Mouse (Mus musculus) left cerebral cortex, adult 2 months (tissue): ENCODE measurements around the gene Ncln. TPM values are rescaled to one million over a fixed set of nuclear protein-coding genes. Genes with fewer than 3 reads are reported as not detected.

Experiments
- DNase-seq, 2 experiments: peaks; one replicate each; pipeline ENCODE4 v3.0.0; 2021 to 2022; ENCODE audit warnings: low spot score in 2 of 2, mixed read lengths in 1 of 2; ENCODE audit errors: extremely low spot score in 1 of 2
- H3K27ac ChIP-seq: fragments of 200-600 bp; 2 replicates; pipeline ENCODE4 v1.8.1; 2022
- H3K4me3 ChIP-seq: fragments of 200-600 bp; 2 replicates; pipeline ENCODE4 v1.8.1; 2022
- CTCF ChIP-seq: fragments of 200-600 bp; IDR thresholded peaks from 2 replicates; pipeline ENCODE4 v1.8.1; 2022; ENCODE audit warnings: antibody characterized with exemption, mild to moderate bottlenecking, moderate library complexity
- intact Hi-C: fragments of 180-260 bp; cut with DNase I; formaldehyde crosslinking; loops from one replicate; pipeline ENCODE4 v1.15.1; 2025
- total RNA-seq, 2 experiments: library from RNA; stranded (reverse); gene quantifications; 2 replicates each; pipeline ENCODE4 v1.2.3; 2021

Gene Ncln
- total RNA-seq, 2 experiments from 2014 or later = 78.3 to 80.8 TPM

DNA sequence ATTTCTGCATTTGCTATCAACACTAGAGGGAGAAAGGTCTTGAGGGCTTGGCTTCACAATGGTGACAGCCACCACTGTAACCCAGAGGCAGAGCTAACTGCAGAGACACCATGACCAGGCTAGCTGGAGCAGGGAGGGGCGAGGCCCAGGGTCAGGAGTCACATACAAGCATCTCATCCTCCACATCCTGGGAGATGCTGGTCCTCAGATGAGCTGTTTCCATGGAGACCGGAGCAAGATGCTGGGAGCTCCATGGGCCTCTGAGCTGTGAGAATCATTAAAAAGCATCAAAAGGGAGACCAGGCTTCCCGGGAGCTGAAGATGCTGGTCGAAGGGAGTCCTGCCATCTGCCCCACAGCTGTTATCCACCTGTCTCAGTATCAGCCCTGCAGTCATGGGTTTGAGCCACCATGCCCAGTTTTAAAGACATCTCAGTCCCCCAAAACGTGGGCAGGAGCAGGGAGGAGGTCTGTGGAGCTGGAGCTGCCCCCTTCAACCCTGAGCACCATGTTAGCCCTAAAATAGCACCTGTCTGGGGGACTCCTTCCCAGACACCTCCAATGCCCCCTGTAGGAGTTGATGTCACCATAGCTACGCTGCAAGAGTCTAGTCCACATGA is 11.6 kb downstream of the Ncln start:
- DNase-seq = no peak
- Histone ChIP-seq H3K27ac (peak overlapping the region; percentile 69), H3K4me3 (no peak overlapping the region)
- TF ChIP-seq CTCF = no peak
- intact Hi-C loops = no loop called here

DNA sequence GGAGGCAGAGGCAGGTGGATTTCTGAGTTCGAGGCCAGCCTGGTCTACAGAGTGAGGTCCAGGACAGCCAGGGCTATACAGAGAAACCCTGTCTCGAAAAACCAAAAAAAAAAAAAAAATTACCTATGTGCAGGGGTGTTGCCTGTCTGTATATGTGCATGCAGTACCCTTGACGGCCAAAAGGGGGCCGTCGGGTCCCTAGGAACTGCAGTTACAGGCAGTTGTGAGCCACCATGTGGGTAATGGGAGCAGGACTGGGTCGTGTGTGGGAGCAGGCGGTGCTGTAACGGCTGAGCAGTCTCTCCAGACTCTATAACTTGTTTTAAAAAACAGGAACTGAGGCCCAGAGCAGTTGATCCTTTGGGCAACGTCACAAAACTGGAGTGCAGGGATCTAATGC is 12.2 kb downstream of the Ncln start:
- no peak overlapping the region for H3K4me3 ChIP-seq
- intact Hi-C loops = no loop called here
- TF ChIP-seq CTCF = peak; percentile 56
- DNase-seq = peak; percentile 63 to 65
- H3K27ac ChIP-seq = peak overlapping the region; percentile 69; the same call in 1 of the 2 replicates

DNA sequence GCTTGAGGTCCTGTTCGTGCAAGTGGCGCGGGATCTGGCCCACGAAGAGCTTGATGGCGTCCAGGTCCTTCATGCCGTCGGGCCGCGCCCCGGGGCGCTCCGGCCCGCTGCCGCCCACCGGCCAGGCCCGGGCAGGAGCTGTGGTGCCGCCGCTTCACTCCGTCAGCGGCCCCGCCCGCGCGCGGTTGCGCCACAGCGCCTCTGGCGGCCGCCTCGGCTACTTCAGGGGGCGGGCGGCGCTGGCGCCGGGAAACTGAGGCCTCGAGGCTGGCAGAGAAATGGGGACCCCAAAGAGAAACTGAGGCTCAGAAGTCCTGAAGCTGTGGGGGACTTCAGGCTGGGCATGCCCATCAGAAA is 13.7 kb downstream of the Ncln start, which contains the start of gene Celf5:
Gene Celf5, minus strand, starts transcription at position 177 of the 357 bp plus-strand sequence.
- Histone ChIP-seq H3K4me3 (peak within 1 kb of the TSS; percentile 82), H3K27ac (peak within 1 kb of the TSS; percentile 98)
- peak; percentile 86 for TF ChIP-seq CTCF
- peak; percentile 78 to 86 for DNase-seq
- intact Hi-C loops = no loop called here

DNA sequence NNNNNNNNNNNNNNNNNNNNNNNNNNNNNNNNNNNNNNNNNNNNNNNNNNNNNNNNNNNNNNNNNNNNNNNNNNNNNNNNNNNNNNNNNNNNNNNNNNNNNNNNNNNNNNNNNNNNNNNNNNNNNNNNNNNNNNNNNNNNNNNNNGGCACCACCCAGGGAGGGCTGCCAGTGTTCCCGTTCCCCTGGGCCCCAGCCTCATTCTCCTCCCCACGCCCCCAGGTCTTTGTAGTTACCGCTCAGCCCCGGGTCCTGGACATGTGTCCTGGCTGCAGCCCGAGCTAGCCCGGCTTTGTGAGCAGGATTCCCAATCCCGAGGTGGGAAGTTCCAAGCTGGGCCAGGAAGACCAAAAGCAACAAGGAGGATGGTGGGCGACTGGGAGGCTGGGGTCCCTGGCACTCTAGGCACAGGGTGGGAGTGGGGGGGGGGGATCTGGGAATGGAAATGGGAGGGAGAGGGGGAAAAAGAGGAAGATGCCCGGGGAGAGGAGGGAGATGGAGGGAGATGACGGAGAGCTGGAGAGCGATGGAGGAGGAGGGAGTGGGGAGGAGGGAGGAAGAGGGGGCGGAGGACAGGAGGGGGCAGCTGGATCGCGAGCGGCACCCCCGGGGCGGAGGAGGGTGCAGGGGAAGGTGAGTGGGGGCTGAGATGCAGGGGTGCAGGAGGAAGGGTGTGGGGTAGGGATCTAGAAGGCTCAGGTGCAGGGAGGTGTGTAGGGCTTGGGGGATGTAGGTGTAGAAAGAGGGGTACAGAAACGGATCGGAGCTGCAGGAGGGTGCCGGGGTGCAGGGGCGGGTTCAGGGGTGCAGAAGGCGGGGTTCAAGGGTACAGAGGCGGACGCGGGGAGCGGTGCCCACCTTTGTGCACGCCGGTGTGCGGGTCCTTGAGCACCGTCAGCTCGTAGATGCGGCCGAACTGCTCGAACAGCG is 14.3 kb downstream of the Ncln start:
- intact Hi-C loops = no loop called here
- no peak for DNase-seq
- TF ChIP-seq CTCF = no peak
- peak overlapping the region; percentile 98 for H3K27ac ChIP-seq
- peak overlapping the region; percentile 82 for H3K4me3 ChIP-seq

DNA sequence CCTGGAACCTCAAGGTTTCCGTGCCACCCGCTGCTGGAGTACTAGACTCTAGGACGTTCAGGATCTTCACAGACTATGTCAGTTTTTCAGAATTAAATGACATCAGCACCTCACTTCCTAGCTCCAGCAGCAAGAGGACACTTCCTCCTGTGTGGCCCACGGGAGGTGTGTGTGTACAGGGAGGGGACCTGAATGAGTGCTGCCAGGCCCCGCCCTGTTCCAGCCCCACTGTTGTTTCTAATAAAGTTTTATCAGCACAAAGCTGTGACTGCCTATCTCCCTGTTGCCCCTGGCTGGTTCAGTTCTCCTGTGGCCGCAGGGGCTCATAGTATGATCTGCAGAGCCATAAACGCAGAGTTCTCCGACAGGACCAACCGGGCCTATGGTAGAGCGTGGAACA is 21.7 kb downstream of the Ncln start:
- no peak overlapping the region for H3K4me3 ChIP-seq
- H3K27ac ChIP-seq = peak overlapping the region; percentile 90
- DNase-seq = no peak
- intact Hi-C loops = no loop called here
- TF ChIP-seq CTCF = no peak

DNA sequence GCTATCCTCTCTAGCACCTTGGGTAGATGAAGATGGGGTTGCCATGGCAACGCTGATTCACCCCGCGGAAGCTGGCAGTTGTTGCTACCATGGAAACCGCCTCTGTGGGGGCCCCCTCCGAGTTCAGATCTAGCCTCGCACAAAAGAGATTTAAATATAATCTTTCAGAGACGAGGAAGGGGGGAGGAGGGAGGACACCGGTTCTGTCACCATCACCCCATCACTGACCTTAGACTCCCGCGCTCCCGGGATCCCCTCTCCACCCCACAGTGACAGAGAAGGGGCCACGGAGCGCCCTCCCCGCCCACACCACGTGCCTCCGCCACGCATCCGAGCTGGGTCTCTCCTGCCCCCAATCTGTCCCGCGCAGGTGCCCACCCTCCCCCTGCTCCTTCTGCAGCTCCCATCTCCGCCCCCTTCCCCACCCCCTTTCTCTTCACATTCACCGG is 23.2 kb downstream of the Ncln start:
- peak overlapping the region; percentile 41 for H3K4me3 ChIP-seq
- H3K27ac ChIP-seq = peak overlapping the region; percentile 90
- peak; percentile 84 to 91 for DNase-seq
- intact Hi-C loops = no loop called here
- no peak for TF ChIP-seq CTCF

DNA sequence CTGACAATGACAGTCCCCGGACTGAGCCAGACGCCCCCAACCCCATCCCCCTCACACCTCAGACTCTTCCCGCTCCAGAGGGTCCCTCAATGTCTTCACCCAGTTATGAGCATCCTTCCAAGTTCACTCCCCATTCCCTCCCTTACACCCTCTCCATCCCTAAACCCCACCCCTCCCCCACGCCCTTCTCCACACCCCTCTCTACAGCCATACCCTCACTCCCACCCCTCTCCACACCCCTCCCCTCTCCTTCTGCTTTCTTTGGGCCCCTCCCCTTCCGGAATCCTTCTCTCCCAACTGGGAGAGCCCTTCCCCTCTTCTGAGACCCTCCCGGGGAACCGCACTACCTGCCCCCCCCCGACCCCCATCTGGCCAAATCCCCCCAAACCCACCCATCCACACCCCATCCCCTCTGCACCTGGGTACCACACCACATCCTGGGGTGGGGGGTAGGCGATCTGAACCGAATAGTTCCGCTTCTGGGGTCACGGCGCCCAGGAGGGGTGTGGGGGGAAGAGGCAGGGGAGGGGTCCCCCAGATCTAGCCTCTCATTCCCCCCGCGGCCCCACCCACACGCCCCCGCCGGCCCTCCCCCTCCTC is 23.7 kb downstream of the Ncln start:
- no peak for TF ChIP-seq CTCF
- DNase-seq = no peak
- intact Hi-C loops = no loop called here
- H3K27ac ChIP-seq = peak overlapping the region; percentile 90
- peak overlapping the region; percentile 41 for H3K4me3 ChIP-seq

DNA sequence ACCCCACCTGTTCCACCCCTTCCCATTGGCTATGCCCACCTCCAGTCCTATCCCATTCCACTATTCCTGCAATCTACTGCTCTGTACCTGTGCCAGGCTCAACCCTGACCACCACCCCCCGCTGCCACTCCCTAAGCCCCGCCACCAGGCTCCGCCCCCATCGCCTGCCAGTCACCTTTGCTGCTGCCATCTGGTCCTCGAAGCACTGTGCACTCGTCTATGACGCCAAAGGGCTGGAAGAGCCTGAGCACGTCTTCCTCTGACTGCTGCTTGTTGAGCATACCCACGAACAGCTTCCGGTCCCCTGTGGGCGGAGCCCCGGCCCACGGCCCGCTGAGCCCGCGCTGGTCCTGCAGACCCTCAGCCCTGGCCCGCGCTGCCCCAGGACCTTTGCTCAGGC is 25.7 kb downstream of the Ncln start:
- no peak for TF ChIP-seq CTCF
- peak overlapping the region; percentile 90 for H3K27ac ChIP-seq
- no peak overlapping the region for H3K4me3 ChIP-seq
- DNase-seq = peak in 1 of 2 experiments; percentile 60
- intact Hi-C loops = no loop called here

DNA sequence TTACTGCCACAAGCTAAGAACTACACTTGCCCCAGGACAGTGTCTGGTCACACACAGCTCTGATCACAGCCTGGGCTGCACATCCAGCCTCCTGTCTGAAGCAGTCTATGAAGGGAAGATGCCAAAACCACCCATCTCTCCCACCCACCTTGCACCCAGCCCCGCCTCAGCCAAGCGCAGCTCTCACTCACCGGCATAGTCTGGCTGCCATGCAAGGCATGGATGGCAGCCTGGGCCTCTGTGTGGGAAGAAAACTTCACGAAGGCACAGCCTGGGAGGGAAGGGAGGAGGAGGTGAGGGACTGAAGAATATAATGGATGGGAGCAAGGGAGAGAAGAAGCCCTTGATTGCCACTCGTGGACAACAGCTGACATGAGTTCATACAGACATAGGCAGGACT is 26.9 kb downstream of the Ncln start:
- intact Hi-C loops = no loop called here
- Histone ChIP-seq H3K4me3 (no peak overlapping the region), H3K27ac (peak overlapping the region; percentile 90)
- peak; percentile 72 to 78 for DNase-seq
- no peak for TF ChIP-seq CTCF

DNA sequence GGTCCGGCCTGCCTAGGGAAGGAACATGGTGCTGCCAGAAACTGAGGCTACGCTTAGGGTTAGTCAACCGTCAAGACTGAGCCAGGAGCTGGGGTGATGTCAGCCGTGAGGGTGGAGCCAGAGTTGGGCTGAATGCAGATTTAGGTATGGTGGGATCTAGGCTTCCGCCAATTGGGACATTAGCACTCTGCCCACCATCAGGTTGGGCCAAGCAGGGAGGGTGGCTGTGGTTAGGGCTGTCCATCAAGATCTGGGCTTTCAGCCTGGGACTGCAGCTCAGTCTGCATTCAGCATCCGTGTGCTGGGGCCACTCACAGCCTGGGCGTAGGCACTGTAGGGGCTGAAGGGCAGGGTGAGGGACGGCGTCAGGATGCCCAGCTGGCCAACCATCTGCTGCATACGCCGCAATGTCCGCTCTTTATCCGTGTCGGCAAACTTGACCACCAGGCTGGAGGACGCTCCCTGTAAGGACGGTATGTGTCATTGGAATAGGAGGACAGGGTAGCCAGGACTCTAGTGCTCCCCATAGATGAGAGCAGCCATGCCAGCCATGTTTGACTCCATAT is 28.4 kb downstream of the Ncln start:
- intact Hi-C loops = no loop called here
- no peak for DNase-seq
- Histone ChIP-seq H3K4me3 (no peak overlapping the region), H3K27ac (peak overlapping the region; percentile 9; the same call in 1 of the 2 replicates)
- no peak for TF ChIP-seq CTCF

DNA sequence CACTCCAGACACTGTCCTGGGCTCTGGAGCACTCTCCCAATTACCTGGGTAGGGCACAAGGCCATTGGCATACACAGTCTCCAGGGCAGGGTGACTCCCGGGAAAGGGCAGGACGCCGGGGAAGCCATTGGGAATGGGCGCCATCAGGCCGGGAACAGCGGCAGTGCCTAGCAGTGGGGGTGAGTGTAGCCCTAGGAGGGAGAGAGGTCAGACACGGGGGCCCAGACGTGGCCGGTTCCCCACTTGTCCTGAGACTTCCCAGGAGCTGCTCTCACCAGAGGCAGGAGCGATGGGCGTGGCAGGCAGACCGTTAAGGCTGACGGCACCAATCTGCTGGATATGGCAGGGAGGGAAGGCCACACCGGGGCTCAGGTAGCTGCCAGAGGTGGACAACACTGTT is 29.3 kb downstream of the Ncln start:
- TF ChIP-seq CTCF = no peak
- Histone ChIP-seq H3K27ac (peak overlapping the region; percentile 19; the same call in 1 of the 2 replicates), H3K4me3 (no peak overlapping the region)
- DNase-seq = no peak
- intact Hi-C loops = no loop called here

DNA sequence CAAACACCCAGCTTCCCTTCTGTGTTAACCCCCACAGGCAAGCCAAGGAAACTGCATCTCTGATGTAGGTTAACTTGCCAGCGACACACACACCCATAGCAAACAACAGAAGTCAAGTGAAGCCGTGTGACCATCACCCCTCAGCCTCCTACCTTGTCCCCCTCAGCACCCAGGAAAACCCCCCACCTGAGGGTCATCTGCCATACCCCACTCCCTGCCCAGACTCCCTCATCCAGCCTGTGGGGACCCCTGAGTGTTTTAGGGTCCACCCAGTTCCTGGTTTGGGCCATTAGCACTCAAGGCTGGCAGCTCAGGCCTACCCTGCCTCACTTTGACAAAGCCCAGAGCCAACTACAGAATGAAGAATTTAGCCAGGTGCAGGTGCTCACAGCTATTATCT is 30.1 kb downstream of the Ncln start:
- intact Hi-C loops = no loop called here
- no peak overlapping the region for H3K4me3 ChIP-seq
- DNase-seq = peak in 1 of 2 experiments; percentile 9
- H3K27ac ChIP-seq = no peak overlapping the region
- no peak; the same call in 1 of the 2 replicates for TF ChIP-seq CTCF
